In genomic region chr11:28961381-28961780, GRCm38 (mm10) we compare ENCODE assay signal across 27 mouse cellular contexts.
"Had no signal": no experiment of that assay in that cellular context is flagged by ENCODE, and none has a peak within 500 bp of the region (broad histone marks: within the 10 kb centered on the region; RNA-seq: fewer than 3 reads in every experiment).

No protein-coding gene starts in this region.

- H3K4me3 ChIP-seq: gastrocnemius, adult 2 months; heart, embryonic 10.5 days; heart, embryonic 12.5 days; hindbrain, embryonic 10.5 days; hindbrain, embryonic 12.5 days; intestine, embryonic 15.5 days; layer of hippocampus, adult 2 months; left cerebral cortex, adult 2 months; limb, embryonic 10.5 days; limb, embryonic 12.5 days; liver, embryonic 13.5 days; liver, embryonic 15.5 days had no signal

- DNase-seq: gastrocnemius, adult 2 months; gastrocnemius, postnatal 10 days; gastrocnemius, postnatal 25 days; heart, adult 18-20 months; heart, postnatal 10 days; heart, postnatal 4 days; kidney, adult 18-20 months; kidney, postnatal 10 days; kidney, postnatal 25 days; kidney, postnatal 4 days; liver; liver, embryonic 13.5 days had no signal

- H3K9me3 ChIP-seq: heart, embryonic 10.5 days; heart, embryonic 12.5 days; hindbrain, embryonic 12.5 days; intestine, embryonic 15.5 days; limb, embryonic 10.5 days; liver, embryonic 13.5 days; liver, embryonic 15.5 days had no signal

- H3K27me3 ChIP-seq: heart, embryonic 12.5 days; hindbrain, embryonic 12.5 days; intestine, embryonic 15.5 days; limb, embryonic 12.5 days; liver, embryonic 13.5 days; liver, embryonic 15.5 days had no signal

- H3K36me3 ChIP-seq: heart, embryonic 10.5 days; heart, embryonic 12.5 days; hindbrain, embryonic 10.5 days; hindbrain, embryonic 12.5 days; intestine, embryonic 15.5 days; limb, embryonic 10.5 days; limb, embryonic 12.5 days; liver, embryonic 13.5 days; liver, embryonic 15.5 days had no signal

- H3K9ac ChIP-seq: heart, embryonic 12.5 days; hindbrain, embryonic 12.5 days; hindbrain, embryonic 14.5 days; intestine, embryonic 15.5 days; limb, embryonic 12.5 days; liver, embryonic 13.5 days; liver, embryonic 15.5 days had no signal

- H3K27ac ChIP-seq: gastrocnemius, adult 2 months; heart, embryonic 10.5 days; hindbrain, embryonic 10.5 days; hindbrain, embryonic 12.5 days; hindbrain, embryonic 14.5 days; intestine, embryonic 15.5 days; layer of hippocampus, adult 2 months; left cerebral cortex, adult 2 months; limb, embryonic 10.5 days; limb, embryonic 12.5 days; liver, embryonic 13.5 days; liver, embryonic 15.5 days had no signal

- H3K4me1 ChIP-seq: heart, embryonic 10.5 days; heart, embryonic 12.5 days; hindbrain, embryonic 10.5 days; hindbrain, embryonic 12.5 days; intestine, embryonic 15.5 days; limb, embryonic 10.5 days; limb, embryonic 12.5 days; liver, embryonic 13.5 days; liver, embryonic 15.5 days had no signal

- H3K4me2 ChIP-seq: heart, embryonic 12.5 days; hindbrain, embryonic 12.5 days; hindbrain, embryonic 14.5 days; intestine, embryonic 15.5 days; limb, embryonic 12.5 days; liver, embryonic 11.5 days; liver, embryonic 13.5 days; liver, embryonic 15.5 days had no signal

- ATAC-seq: hindbrain, embryonic 16.5 days; inflammation-experienced regulatory T-cells, adult 6 months; intestine, embryonic 15.5 days; intestine, postnatal 0 days had no signal
